Mouse (Mus musculus) G1E (cell line): ENCODE measurements around the gene Shisa9.

ENCODE experiments used
- CTCF ChIP-seq: IDR thresholded peaks from 2 replicates; pipeline ENCODE4 v1.5.1; 2012; ENCODE audit warnings: low read depth, low read length, inconsistent platforms, mixed read lengths
- POLR2AphosphoS5 ChIP-seq: IDR thresholded peaks from 2 replicates; pipeline ENCODE4 v1.6.1; 2012; ENCODE audit warnings: low read depth, low read length, inconsistent platforms; ENCODE audit not compliant: insufficient replicate concordance

DNA sequence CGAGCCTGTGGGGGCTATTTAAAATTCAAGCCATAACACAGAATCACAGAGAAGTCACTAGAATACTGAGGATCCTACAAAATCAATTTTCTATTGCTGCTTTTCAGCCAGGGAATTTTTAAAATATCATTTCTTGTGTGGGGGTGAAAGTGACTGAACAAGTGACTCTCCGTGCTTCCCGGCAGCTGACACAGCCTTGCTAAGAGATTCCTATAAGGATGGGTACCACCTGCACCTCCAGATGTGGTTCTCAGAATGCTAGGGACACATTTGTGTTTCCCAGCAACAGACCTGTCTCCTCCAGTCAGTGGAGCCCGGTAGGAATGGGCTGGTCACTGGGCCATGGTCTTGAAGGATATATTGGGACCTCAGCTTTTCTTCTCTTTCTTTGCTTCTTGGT, 124.5 kb downstream of the Shisa9 start:
- TF ChIP-seq CTCF (no peak), POLR2AphosphoS5 (no peak)
